Mouse (Mus musculus): ENCODE measurements around the gene Gm13199.

Gm13199 gene

GRCm38 (mm10) chr2:5821264-5821663 lies 41.5 kb downstream of the Gm13199 start:
- DNase-seq: no peak
